Mouse (Mus musculus): Measurements from ENCODE around the gene Ilf3.

Ilf3 gene

DNA sequence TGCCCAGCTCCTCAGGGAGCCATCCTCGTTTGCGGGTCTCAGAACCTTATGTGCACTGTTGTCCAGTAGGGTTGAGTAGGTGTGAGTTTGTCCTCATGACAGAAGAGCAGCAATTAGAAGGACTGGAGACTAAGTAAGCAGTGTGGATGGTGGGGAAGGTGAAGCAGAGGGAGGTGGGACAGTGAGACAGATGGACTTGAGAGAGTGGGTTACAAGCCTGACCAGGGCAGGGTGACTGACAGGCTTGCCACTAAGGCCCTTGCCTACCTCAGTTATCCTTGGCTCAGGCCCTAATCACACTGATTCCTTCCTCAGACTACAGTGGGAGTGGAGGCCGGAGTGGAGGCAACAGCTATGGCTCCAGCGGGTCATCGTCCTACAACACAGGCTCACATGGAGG is 36.1 kb downstream of the Ilf3 start:
- DNase-seq (ENCODE audit: low spot score), result no peak

DNA sequence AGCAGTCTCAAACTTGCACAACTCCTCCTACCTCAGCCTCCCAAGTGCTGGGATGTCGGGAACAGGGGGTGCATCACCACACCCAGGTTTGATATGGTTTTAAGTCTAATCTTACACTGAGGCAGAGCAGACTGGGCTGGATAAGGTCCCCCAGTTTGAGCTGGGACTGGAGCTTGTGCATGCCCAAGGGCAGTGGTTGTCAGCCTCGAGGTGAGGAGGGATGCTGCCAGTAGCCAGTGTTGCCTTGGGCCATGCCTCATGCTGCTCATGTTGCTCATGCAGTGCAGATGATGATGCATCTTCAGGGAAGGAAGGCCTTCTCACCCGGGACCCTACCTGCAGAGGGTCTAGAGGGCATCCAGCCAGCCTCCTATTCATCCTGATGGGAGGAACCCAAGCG is 37.9 kb downstream of the Ilf3 start:
- no peak for DNase-seq (ENCODE audit: low spot score)

DNA sequence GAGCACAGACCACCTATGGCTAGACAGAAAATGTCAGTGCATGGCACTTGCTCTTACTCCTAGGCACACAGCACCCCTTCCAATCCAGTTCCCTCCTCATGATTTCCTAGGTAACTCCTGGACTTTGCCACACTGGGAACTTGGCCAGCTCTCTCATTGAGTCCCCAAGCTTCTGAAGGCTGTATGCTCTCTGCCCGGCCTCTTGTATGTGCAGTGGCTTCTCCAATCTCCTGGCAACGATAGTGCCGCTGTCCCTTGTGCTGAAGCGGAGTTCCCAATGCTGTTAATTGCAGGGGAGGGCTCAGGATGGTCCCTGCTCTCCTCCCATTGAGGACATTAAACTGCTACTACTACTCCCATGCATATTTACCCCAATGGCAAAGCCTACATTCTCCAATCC is 40.3 kb downstream of the Ilf3 start:
- DNase-seq (ENCODE audit: low spot score), result no peak

DNA sequence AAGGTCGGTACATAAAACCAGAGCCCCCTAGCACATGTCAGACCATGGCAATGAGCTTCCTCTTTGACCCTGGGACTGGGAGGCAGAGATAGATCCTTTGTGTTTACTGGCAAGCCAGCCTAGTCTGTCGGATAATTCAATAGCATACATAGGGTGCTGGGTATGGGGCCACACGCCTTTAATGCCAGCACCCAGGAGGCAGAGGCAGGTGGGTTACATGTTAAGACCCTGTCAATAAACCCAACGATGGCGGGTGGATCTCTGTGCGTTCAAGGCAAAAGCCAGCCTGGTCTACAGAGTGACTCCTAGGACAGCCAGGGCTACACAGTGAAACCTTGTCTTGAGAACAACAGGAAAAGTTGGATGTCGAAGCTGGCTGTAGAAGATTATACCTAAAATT is 41.0 kb downstream of the Ilf3 start:
- no peak for DNase-seq (ENCODE audit: low spot score)

DNA sequence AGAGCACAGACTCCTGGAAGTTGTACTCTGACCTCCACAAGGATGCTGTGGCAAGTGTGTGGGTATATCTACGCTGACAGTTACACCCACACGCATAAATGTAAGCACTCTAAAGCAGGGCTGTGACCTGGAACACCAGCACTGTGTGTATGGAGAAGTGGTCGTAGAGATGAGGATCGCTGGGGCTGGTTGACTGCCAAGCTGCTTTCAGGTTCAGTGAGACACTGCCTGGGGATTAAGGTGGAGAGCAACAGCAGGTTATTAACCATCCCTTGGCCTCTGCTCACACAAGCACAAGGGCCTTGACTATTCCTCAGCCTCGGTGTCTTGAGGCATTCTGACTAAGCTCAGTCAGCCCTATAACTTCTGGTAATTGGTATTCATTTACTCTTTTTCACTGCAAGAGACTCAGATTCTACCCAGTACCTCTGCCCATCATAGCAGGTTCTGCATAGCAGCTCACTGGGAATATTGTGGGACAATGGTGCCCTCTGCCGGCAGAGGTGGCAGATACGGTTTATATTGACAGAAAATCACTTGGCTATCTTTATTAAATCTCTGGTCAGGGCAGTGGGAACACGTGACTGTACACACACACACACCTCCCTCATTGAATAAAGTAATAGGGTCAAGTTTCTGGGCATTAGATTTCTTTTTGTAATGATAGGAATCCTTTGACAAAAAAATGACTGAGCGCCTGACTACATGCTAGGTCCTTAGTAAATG is 42.1 kb downstream of the Ilf3 start:
- peak; percentile 42 for DNase-seq (ENCODE audit: low spot score)

DNA sequence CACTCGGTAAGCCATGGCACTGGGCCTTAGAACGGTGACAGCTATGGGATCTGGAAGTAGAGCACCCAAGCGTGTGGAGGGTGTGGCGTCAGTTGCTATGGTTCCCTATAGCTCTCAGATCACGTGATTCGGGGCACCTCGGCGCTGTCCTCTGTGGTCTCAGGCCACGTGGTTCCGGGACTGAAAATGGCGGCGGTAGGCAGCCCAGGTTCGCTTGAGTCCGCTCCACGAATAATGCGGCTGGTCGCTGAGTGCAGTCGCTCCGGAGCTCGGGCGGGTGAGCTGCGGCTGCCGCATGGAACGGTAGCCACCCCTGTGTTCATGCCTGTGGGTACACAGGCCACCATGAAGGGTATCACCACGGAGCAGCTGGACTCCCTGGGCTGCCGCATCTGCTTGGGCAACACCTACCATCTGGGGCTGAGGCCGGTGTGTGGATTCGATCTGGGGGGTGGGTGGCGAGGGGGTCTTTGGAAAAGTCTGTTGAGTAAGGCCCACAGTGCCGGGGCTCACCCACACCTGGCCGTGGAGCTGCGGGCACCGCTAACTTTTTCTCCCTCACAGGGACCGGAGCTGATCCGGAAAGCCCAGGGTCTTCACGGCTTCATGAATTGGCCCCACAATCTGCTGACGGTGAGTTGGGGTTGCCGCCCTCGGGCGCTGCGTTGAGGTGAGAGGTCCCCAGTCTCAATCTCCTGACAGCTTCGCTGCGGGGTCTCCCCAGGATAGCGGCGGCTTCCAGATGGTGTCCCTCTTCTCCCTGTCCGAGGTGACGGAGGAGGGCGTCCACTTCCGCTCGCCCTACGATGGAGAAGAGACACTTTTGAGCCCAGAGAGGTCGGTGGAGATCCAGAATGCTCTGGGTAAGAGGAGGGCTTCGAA is 44.2 kb downstream of the Ilf3 start, which contains the start of gene Qtrt1:
Gene Qtrt1, plus strand, starts transcription at position 169 of the 882 bp plus-strand sequence.
- DNase-seq (ENCODE audit: low spot score), result peak; percentile 77

DNA sequence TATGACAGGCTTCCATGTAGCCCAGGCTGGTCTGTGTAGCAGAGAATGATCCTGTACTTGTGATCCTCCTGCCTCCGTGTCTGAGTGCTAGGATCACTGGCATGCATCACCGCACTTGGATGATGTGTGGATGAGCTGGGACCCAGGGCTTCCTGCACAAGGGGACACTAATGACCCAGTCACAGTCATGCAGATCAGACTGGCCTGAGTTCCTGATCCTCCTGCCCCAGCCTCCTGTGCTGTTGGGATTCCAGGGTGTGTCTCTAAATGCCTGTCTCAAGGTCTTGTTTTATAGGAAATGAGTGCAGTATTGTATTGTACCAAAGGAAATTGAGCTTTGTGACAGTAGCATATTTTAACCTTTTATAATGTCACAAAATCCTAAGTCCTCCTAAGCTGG is 50.2 kb downstream of the Ilf3 start:
- no peak for DNase-seq (ENCODE audit: low spot score)

DNA sequence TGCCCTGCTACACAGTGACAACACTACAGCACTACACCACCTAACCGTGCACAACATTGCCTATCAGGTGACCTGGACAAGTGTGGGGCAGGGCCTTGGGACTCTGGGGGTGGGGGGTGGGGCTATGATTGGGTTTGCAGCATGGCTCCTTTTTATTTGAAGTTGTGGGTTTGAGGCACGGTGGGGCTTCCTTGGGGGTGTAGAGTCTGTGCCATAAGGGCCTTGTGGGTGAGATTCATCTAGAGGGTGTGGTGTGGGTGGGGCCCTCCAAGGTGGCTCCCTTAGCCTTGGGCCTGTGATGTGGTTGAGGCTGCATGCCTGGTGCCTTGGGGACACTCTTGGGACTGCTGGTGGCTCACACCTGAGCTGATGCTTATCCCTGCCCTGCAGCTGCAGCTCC is 52.0 kb downstream of the Ilf3 start:
- no peak for DNase-seq (ENCODE audit: low spot score)

DNA sequence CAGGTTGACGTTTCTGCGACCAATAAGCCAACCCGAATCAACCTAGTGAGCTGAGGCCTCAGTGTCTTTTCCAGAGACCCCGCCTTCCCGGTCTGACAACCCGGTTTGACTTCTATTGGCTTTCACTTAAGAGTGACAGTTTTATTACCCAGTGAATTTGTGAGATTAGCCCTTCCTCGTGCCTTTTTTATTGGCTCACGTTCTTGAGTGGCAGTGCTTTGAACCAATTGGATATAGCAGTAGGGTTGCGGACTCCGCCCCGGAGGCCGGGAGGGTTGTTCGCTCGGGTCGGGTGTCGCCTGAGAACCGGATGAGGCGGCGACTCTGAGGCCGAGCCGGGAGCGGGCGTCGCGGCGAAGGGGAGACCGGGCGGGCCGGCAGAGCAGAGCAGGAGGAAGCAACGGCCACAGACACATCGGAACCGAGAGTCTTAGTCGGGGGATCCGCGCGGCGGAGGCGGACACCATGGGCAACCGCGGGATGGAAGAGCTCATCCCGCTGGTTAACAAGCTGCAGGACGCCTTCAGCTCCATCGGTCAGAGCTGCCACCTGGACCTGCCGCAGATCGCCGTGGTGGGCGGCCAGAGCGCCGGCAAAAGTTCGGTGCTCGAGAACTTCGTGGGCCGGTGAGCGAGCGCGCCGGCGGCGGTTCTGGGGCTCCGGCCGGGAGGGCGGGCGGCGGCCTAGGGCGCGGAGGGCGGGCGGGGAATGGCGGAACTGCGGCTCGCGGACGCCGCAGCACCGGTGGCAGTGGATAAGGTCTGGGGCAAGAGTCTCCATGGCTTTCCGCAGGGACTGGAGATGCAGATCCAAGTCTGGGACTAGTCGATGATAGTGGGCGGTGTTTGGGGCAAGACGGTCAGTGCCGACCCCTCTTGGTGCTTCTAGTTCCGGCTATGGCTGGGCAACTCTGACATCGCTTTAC is 57.2 kb downstream of the Ilf3 start, which contains the start of gene Dnm2:
Gene Dnm2, plus strand, starts transcription at position 278 of the 925 bp plus-strand sequence.
- DNase-seq (ENCODE audit: low spot score), result peak; percentile 97

DNA sequence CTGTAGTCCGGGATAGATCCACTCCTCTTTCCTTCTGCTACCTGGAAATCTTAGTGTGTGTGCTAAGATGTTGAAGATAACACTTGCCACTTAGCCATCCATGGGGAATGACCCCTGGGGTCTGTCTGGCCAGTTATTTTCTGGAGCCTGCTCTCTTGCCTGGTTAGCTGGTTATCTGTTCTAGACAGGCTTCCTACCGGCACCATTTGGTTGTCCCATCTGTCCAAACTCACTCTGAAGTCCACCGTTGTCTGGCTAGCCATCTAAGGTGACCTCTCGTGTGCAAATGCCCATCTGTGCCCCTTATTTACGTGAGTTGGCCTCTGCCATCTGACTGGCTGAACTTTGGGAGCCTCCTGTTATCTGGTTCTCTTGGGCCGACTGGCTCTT is 57.9 kb downstream of the Ilf3 start:
- DNase-seq (ENCODE audit: low spot score), result no peak

DNA sequence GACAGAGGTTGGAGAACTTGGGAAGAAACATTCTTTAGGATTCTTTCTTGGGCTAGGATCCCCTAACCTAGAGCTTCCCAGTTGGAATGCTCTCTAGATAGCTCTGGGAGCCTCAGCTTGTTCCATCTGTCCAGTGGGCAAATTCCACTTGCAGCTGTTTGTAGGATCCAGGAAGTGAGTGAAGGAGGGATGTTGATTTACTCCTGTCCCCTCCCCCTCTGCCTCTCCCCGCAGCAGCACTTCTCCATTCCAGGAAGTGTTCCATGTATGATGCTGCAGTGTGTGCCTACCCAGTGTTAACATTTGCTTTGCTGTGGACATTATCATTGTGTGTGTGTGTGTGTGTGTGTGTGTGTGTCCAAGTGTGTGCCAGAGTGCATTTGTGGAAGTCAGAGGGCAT is 58.3 kb downstream of the Ilf3 start:
- no peak for DNase-seq (ENCODE audit: low spot score)

DNA sequence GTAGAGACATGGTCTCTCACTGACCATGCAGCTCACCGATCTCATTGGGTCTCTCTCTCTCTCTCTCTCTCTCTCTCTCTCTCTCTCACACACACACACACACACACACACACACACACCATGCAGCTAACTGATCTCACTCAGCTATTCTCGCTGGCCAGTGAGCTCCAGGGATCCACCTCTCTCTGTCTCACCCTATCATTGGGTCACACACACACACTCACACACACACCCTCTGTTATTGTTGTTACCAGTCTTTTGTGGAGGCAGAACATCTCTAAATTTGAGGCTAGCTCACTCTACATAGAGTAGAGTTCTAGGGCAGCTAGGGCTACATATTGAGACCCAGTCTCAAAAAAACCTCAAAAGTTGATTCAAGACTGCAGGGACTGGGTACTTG is 58.9 kb downstream of the Ilf3 start:
- DNase-seq (ENCODE audit: low spot score), result no peak

DNA sequence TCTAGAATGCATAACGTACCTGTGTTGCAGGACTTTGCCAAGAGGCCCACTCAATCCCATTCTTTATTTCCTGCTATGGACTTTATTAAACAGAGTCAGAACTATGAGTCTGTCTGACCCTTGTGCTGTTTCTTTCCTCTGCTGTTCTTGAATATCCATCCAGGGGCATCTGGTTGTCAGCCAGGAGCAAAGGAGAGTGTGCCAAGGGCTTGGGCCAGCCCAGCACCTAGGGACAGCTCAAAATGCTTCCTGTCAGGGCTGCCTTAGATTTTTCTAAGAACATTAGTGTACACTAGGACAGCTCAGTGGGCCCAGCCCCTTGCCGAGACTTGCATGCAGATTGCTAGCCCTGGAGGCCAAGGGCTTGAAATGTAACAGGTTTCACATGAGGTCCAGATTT is 60.1 kb downstream of the Ilf3 start:
- DNase-seq (ENCODE audit: low spot score), result no peak

DNA sequence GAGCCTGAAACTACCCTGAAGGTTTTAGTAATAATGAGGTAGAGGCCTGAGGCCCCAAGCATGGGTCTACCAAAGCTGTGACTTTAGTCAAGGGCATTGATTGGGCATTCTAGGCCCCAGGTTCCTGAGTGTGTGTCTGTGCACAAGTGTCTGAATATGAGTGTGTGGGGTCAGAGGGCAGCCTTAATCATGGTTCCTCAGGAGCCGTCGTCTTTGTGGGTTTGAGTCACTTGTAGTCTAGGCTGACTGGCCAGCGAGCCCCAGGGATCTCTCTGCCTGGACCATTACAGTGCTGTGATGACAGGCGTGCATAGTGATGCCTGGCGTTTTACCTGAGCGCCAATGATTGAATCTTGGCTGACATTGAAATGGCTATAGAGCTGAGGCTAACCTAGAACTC is 60.5 kb downstream of the Ilf3 start:
- no peak for DNase-seq (ENCODE audit: low spot score)

DNA sequence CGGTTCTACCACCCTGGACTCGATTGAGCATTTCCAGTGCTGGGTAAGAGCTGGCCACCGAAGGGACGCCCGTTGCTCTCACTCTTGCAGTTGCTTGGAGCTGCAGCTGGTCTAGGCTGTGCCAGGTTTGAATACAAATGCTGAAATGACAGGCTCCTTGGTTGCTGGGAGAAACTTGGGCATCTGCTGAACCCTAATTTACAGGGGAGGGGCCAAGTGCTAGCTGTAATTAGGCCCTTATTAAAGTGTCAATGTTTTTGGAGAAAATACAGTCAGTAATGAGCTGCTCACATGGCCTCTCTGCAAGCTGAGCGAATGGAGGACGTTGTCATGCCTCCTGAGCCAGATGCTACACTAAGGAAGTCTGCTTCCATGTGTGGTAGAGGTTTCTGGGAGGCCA is 63.1 kb downstream of the Ilf3 start:
- DNase-seq (ENCODE audit: low spot score), result no peak

DNA sequence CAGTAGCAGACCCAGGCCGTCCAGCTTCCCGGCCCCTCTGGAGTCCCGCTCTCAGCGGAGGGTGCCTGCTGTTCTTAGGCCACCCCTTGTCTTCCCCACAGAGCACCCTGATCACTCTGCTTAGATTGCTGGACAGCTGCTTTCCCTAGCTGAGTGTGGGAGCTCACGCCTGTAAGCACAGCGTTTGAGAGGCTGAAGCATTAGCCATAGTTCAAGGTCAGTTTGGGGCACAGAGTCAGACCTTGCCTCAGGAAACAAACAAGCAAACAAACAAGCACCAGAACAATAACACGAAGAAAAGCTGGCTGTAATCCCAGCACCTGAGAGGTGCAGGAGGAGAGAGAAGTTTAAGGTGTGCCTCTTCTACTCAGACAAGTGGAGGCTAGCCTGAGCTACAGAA is 64.4 kb downstream of the Ilf3 start:
- no peak for DNase-seq (ENCODE audit: low spot score)

DNA sequence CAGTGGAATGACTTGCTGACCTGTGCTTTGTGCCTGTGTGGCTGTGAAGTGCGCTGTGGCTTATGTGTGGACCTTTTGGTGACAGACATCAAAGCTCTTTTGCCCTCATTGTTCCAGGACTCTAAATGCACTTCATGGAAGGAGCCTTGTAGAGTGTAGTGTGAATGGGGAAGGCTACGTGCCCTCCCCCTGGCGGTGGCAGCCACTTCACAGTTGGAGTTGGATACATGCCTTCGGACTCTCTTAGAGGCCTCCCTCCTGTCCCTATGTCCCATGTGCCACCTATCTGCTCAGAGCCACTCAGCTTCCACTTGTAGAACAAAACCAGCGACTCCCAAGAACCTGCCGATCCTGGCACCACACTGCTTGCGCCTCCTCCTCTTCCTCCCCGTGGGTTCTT is 66.1 kb downstream of the Ilf3 start:
- DNase-seq (ENCODE audit: low spot score), result no peak

DNA sequence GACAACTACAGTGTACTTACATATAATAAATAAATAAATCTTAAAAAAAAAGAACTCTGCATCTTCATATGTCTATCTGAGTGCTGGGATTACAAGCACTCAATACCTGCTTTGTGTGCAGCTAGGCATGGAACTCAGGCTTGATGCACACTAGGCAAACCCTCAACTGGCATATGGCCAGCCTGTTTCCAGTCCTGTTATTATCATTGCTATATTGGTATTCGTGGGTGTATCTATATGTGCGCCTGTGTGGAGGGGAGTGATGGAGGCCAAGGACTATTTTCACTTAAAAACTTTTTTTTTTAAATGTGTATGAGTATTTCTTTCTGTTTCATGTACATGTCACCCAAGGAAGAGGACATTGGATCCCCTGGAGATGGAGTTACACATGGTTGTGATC is 66.7 kb downstream of the Ilf3 start:
- no peak for DNase-seq (ENCODE audit: low spot score)

DNA sequence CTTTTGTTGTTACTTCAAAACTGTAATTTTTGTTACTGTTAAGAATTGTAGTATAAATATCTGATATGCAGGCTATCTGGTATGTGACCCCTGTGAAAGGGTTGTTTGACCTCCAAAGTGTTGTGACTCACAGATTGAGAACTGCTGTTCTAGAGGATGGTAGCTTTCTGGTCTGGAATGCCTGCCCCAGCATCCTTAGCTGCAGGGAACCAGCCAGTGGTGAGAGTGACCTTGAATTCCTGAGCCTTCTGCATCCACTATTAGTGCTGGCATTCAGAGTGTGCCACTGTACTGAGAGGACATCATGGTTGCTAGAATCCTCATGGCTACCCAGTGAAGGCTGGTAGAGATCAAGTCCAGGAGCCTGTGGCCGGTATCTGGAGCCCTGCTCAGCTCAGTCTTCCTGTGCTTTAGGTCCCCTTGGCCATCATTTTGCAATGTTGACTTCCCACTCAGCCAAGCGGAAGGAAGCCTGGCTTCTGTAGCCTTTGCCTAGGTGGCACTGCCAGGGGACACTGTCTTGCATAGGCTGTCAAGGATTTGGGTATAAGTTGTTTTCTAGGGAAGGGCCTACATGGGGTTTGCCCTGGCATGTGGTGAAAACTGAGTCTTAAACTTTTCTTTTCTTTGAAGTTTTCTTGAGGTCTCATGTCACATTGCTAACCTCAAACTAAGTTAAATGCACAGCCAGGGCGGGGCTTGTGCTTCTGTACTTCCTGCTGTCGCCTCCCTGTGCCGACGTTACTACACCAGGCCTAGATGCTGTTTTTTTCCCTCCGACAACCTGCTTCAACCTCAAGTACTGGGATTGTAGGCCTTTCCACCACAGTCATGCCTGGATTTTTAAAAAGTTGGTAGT is 68.3 kb downstream of the Ilf3 start:
- DNase-seq (ENCODE audit: low spot score), result peak; percentile 40

DNA sequence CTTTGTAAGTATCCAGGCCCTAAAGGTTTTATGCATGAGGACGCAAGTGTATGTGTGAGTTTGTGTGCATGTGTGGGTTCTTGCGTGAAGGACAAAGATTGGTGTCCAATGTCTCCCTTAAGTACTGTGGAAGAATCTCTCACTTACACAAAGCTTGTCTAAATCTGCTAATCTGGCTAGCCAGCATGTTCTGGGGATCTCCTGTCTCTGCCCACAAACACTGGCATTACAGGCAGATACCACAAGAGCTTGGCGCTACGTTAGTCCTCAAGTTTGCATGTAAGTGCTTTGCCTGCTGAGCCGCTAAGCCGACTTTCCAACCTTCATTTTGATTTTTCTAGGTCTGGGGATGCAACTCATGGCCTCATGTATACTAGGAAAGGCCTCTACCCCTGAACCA is 69.9 kb downstream of the Ilf3 start:
- DNase-seq (ENCODE audit: low spot score), result no peak

DNA sequence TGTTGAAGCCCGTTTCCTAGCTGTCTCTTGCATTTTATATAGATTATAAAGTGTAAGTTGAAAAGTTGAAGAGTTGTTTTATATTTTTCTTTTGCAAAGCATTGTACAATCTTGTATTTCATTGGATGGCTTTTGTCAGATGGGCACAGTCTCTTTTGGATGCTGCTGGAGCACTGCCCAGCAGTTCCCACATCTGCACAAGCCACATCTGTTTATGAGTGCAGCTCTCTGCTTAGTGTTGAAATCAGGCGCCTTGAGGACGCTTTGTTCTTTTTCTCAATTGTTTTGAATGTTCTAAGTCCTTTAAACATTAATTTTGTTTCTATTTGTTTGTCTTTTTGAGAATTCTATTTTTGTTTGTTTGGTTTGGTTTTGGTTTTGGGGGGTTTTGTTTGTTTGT is 70.5 kb downstream of the Ilf3 start:
- no peak for DNase-seq (ENCODE audit: low spot score)
